Mouse (Mus musculus): Measurements from ENCODE around the gene Dcaf1.

Gene Dcaf1

DNA sequence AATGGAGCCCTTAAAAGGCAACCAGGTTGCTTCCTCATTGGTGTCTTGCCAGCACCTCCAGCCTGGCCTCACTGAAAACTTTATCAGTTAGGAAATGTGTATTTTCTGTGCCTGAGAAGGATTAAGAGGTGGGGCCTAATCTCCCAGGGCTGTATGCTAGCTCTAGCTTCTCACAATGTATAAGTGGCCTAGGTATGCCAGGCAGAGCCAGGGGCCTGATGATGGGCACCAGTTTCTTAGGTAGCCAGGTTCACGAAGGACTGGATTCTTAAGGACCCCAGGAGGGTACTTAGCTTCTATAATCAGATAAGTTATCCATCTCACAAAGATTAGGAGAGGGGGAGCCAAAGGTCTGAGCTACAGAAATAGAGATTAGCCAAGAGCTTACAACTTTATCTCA, 90.0 kb downstream of the Dcaf1 start:
- no peak for DNase-seq

- DNase-seq, result no peak
These were observed 92.1 kb downstream of the Dcaf1 start for GRCm38 (mm10) chr9:106913759-106914158.

GRCm38 (mm10) chr9:106914878-106915277, 93.2 kb downstream of the Dcaf1 start:
- no peak for DNase-seq
